Mouse (Mus musculus) lung, embryonic 16.5 days (tissue): ENCODE results near the gene Gramd4. TPM values are rescaled to one million over a fixed set of nuclear protein-coding genes. Genes with fewer than 3 reads are reported as not detected.

Experiments
- ATAC-seq: fragments of 200-750 bp; cut with Nextera tagmentation; 2 replicates; pipeline ENCODE4 v1.8.0; 2017; ENCODE audit warnings: low read depth, mild to moderate bottlenecking, moderate library complexity
- H3K27ac ChIP-seq: fragments of 300-500 bp; sonication (generic); 2 replicates; pipeline ENCODE4 v1.5.1; 2014; ENCODE audit warnings: mild to moderate bottlenecking, control low read depth, low read length
- H3K27me3 ChIP-seq: fragments of 300-500 bp; sonication (generic); 2 replicates; pipeline ENCODE4 v1.6.1; 2014; ENCODE audit warnings: low read depth, low read length, mixed read lengths; ENCODE audit not compliant: control insufficient read depth, insufficient read depth
- H3K36me3 ChIP-seq: fragments of 300-500 bp; sonication (generic); 2 replicates; pipeline ENCODE4 v1.6.1; 2014; ENCODE audit warnings: low read length; ENCODE audit not compliant: control insufficient read depth, insufficient read depth
- H3K4me1 ChIP-seq: fragments of 300-500 bp; sonication (generic); replicated peaks from 2 replicates; pipeline ENCODE4 v1.6.1; 2014; ENCODE audit warnings: low read length, mixed read lengths; ENCODE audit not compliant: control insufficient read depth, insufficient read depth
- H3K4me2 ChIP-seq: fragments of 300-500 bp; sonication (generic); 2 replicates; pipeline ENCODE4 v1.6.1; 2014; ENCODE audit warnings: low read depth, low read length, control low read depth
- H3K4me3 ChIP-seq: fragments of 300-500 bp; sonication (generic); 2 replicates; pipeline ENCODE4 v1.5.1; 2014; ENCODE audit warnings: mild to moderate bottlenecking, low read length, control low read depth
- H3K9ac ChIP-seq: fragments of 300-500 bp; sonication (generic); 2 replicates; pipeline ENCODE4 v1.6.1; 2014; ENCODE audit warnings: low read length, control low read depth
- H3K9me3 ChIP-seq: fragments of 300-500 bp; sonication (generic); 2 replicates; pipeline ENCODE4 v1.6.1; 2016; ENCODE audit warnings: low read length; ENCODE audit not compliant: control insufficient read depth
- WGBS: fragments of 180-500 bp; shearing (Covaris S2); extraction: QIAGEN DNeasy Blood & Tissue Kit; methylation state at CpG from one replicate; pipeline ENCODE4 v1.1.7; 2014; 5-methylcytosine and 5-hydroxymethylcytosine counted together
- polyA plus RNA-seq: library from polyadenylated mRNA; unstranded; fragments of >200 nt; fragmentation: Nextera tagmentation; extraction: Ambion mirVana; gene quantifications from 2 replicates; pipeline ENCODE4 v1.2.1, GENCODE M21; 2015

Gramd4 gene
- 9.2 and 11.2 TPM in 2 replicates for polyA plus RNA-seq

DNA sequence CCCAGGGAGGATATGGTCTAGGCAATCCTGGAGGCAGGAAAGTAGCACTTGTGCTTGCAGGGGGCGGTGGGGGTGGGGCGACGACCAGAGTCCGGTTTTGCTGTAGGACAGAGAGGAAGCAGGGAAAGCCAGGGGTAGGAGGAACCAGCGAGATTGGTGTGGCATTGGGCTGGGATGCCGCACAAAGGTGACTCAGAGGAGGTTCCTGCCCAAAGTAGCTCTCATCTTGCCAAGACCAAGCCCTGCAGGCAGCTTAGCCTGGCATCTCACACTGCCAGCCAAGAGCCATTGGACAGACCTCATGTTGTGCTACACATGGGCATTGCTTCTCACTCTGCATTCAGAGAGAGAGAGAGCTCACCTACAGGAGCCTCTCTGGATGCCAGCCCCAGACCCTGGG, at the start of gene Gramd4:
TSS of gene Gramd4 (plus strand) at position 283 of the 400 bp plus-strand sequence.
- Histone ChIP-seq H3K4me2 (peak within 1 kb of the TSS; percentile 80), H3K27ac (peak within 1 kb of the TSS; percentile 66), H3K4me1 (peaks cover 36% of the 10 kb centered on the region), H3K36me3 (no peaks in the 10 kb centered on the region), H3K9me3 (no peaks in the 10 kb centered on the region), H3K9ac (peak within 1 kb of the TSS; percentile 92), H3K4me3 (peak within 1 kb of the TSS; percentile 85), H3K27me3 (no peaks in the 10 kb centered on the region)
- ATAC-seq, result no peak
- 19% methylated on average over 6 of the region's 6 CpGs for WGBS

DNA sequence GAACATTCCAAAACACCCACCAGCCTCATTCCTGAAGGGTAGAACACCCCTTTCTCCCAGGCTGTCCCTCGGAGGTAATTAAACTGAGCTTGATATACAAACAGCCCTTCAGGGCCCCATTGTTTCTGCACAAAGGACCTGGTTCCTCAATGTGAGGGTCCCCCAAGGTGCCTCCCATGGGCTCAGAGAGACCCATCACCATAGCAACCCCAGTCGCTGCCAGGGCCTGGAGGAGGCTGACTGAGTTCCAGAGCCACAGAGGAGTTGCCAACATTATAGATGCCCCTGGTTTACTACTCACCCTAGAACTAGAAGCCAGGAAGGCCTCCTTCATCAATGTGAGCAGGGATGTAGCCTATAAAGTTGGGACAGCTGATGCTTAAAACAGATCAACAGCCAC, 44.4 kb upstream of the Gramd4 start:
- Histone ChIP-seq H3K4me1 (peaks cover 19% of the 10 kb centered on the region), H3K4me3 (no peak overlapping the region), H3K36me3 (no peaks in the 10 kb centered on the region), H3K9me3 (0 out of 2 replicates have a peak, but pooled peaks cover 2% of the 10 kb centered on the region), H3K27me3 (no peaks in the 10 kb centered on the region), H3K9ac (no peak overlapping the region), H3K27ac (no peak overlapping the region), H3K4me2 (no peak overlapping the region)
- no peak for ATAC-seq
- WGBS, result 41% methylated on average over 2 of the region's 2 CpGs

- Histone ChIP-seq H3K27ac (no peak overlapping the region), H3K27me3 (no peaks in the 10 kb centered on the region), H3K9ac (no peak overlapping the region), H3K4me1 (peaks cover 17% of the 10 kb centered on the region), H3K4me2 (no peak overlapping the region), H3K9me3 (0 out of 2 replicates have a peak, but pooled peaks cover 2% of the 10 kb centered on the region), H3K4me3 (no peak overlapping the region), H3K36me3 (no peaks in the 10 kb centered on the region)
- no peak for ATAC-seq
- WGBS, result 48% methylated on average over 10 of the region's 10 CpGs
These were observed 43.8 kb upstream of the Gramd4 start for GRCm38 (mm10) chr15:86013656-86014055.

DNA sequence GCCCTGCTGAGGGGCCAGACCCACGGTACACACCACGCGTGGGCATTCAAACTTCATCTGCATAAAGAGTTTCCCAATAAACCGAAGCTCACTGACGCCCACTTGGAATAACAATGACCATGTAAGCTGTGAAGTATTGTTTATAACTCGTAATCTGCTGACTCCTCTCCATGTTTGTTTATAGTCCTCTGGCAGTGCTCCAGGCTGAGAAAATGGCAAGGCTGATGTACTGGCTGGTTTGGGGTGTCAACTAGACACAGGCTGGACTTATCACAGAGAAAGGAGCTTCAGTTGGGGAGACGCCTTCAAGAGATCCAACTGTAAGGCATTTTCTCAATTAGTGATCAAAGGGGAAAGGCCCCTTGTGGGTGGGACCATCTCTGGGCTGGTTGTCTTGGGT, 42.5 kb upstream of the Gramd4 start:
- no peak overlapping the region for H3K4me2 ChIP-seq
- no peak overlapping the region for H3K4me3 ChIP-seq
- ATAC-seq, result no peak
- peaks cover 3% of the 10 kb centered on the region; the same call in 1 of the 2 replicates for H3K36me3 ChIP-seq
- H3K9ac ChIP-seq, result no peak overlapping the region
- 48% methylated on average over 7 of the region's 7 CpGs for WGBS
- H3K4me1 ChIP-seq, result peaks cover 19% of the 10 kb centered on the region
- no peak overlapping the region for H3K27ac ChIP-seq
- no peaks in the 10 kb centered on the region for H3K27me3 ChIP-seq
- H3K9me3 ChIP-seq, result peaks cover 7% of the 10 kb centered on the region; the same call in 1 of the 2 replicates

- H3K4me2 ChIP-seq, result no peak overlapping the region
- no peak overlapping the region for H3K27ac ChIP-seq
- peaks cover 26% of the 10 kb centered on the region for H3K4me1 ChIP-seq
- ATAC-seq, result peak; percentile 35; the same call in 1 of the 2 replicates
- no peak overlapping the region for H3K4me3 ChIP-seq
- H3K9ac ChIP-seq, result no peak overlapping the region
- WGBS, result 48% methylated on average over 13 of the region's 13 CpGs
- peaks cover 3% of the 10 kb centered on the region; the same call in 1 of the 2 replicates for H3K36me3 ChIP-seq
- H3K27me3 ChIP-seq, result no peaks in the 10 kb centered on the region
- peaks cover 7% of the 10 kb centered on the region; the same call in 1 of the 2 replicates for H3K9me3 ChIP-seq
These were observed 41.5 kb upstream of the Gramd4 start for GRCm38 (mm10) chr15:86015860-86016541.

DNA sequence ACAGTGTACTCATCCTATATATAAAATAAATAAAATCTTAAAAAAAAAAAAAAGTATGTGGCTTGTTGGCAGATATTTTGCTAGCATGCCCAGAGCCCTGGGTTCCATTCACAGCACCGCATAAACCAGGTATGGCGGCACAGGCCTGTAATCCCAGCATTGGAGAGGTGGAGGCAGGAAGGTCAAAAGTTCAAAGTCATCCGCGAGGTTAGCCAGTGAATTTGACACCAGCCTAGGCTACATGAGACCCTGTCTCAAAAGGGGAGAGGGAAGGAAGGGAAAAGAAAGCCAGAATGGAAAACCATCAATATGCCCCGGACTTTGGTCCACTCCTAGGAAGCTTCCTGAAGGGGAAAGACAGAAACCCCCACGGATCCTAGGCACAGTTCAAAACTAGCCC, 40.2 kb upstream of the Gramd4 start:
- H3K9me3 ChIP-seq, result peaks cover 7% of the 10 kb centered on the region; the same call in 1 of the 2 replicates
- no peak overlapping the region for H3K4me2 ChIP-seq
- H3K4me1 ChIP-seq, result peaks cover 34% of the 10 kb centered on the region
- 91% methylated on average over 6 of the region's 6 CpGs for WGBS
- ATAC-seq, result no peak
- H3K4me3 ChIP-seq, result no peak overlapping the region
- H3K27me3 ChIP-seq, result no peaks in the 10 kb centered on the region
- H3K27ac ChIP-seq, result no peak overlapping the region
- H3K9ac ChIP-seq, result no peak overlapping the region
- peaks cover 3% of the 10 kb centered on the region; the same call in 1 of the 2 replicates for H3K36me3 ChIP-seq

DNA sequence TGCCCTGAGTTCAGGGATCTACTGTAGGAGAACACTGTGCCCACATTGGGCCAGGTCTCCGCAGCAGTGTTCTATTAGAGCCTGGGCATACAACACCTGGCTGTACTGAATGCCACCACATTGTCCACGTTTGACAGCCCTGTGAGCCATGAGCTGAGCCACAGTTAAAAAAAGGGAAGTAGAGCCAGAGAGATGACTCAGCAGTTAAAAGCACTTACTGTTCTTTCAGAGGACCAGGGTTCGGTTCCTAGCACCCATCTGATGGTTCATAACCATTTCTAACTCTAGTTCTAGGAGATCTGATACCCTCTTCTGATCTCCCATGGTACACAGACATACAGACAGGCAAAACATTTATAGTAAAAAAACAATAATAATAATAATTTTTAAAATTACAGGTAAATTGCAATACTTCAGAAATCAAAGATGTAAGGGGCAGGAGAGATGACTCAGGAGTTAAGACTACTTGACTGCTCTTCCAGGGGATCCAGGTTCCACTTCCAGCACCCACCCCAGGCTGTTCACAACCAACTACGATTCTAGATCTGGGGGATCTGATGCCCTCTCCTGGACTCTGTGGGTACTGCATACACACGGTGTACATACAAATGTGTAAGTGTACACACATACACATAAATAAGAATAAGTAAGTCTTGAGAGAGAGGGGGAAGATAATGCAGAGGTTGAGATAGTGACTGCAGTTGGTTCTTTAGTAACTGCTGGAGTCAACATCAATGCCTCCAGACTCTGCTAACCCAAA, 38.6 kb upstream of the Gramd4 start:
- peaks cover 32% of the 10 kb centered on the region for H3K4me1 ChIP-seq
- H3K27ac ChIP-seq, result no peak overlapping the region
- no peak overlapping the region for H3K4me2 ChIP-seq
- no peak overlapping the region for H3K4me3 ChIP-seq
- H3K9me3 ChIP-seq, result peaks cover 7% of the 10 kb centered on the region; the same call in 1 of the 2 replicates
- H3K9ac ChIP-seq, result no peak overlapping the region
- no peaks in the 10 kb centered on the region for H3K27me3 ChIP-seq
- ATAC-seq, result no peak
- WGBS, result 98% methylated on average over 5 of the region's 5 CpGs
- H3K36me3 ChIP-seq, result peaks cover 3% of the 10 kb centered on the region; the same call in 1 of the 2 replicates

DNA sequence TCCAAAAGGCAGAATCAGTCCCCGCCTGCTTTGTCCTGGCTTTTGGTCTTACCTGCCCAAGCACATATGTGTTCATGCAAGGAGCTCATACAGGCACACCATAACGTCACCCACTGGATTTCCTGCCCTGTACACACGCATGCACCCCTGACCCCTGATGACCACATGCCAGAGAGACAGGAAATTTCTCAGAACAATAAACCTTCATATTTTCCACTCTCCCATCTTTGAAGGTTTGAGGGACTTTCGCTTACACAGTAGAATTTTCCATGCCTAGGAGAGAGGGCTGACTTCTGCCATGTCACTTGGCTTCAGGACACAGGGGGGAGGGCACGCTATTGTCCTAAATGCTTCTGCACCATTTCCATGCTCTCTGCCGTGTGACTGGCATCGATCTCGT, 37.5 kb upstream of the Gramd4 start:
- Histone ChIP-seq H3K9ac (no peak overlapping the region), H3K4me1 (peaks cover 32% of the 10 kb centered on the region), H3K36me3 (peaks cover 3% of the 10 kb centered on the region; the same call in 1 of the 2 replicates), H3K4me3 (no peak overlapping the region), H3K4me2 (no peak overlapping the region), H3K9me3 (peaks cover 4% of the 10 kb centered on the region; the same call in 1 of the 2 replicates), H3K27ac (no peak overlapping the region), H3K27me3 (no peaks in the 10 kb centered on the region)
- 64% methylated on average over 8 of the region's 8 CpGs for WGBS
- ATAC-seq, result no peak

DNA sequence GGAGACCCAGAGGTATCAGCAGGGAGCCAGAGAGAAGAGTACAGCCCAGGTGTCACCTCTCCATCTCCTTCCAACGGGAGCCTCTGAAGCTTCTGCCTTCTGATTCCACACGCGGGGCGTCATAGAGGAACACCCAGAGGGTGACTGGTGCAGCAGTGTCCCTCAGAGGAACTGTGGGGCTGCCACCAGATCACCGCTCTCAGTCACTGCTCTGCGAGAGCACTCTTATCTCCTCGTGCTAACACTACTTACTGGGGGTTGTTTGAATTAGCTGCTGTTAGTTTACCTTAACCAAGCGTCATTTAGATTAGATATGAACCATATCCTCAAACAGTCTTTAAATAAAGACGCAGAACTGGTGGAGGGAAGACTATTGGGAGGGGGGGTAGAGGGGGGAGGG, 36.2 kb upstream of the Gramd4 start:
- WGBS, result 7% methylated on average over 9 of the region's 9 CpGs
- H3K4me3 ChIP-seq, result no peak overlapping the region
- no peak overlapping the region for H3K9ac ChIP-seq
- H3K9me3 ChIP-seq, result peaks cover 4% of the 10 kb centered on the region; the same call in 1 of the 2 replicates
- H3K27me3 ChIP-seq, result no peaks in the 10 kb centered on the region
- peaks cover 30% of the 10 kb centered on the region for H3K4me1 ChIP-seq
- peaks cover 3% of the 10 kb centered on the region; the same call in 1 of the 2 replicates for H3K36me3 ChIP-seq
- peak; percentile 70 for ATAC-seq
- H3K27ac ChIP-seq, result peak overlapping the region; percentile 67
- H3K4me2 ChIP-seq, result no peak overlapping the region
